Mouse (Mus musculus) MEL (cell line): ENCODE results near the gene Best1. TPM values are rescaled to one million over a fixed set of nuclear protein-coding genes. Genes with fewer than 3 reads are reported as not detected.

ENCODE experiments used
- DNase-seq: peaks from one replicate; pipeline ENCODE4 v3.0.0; 2011; ENCODE audit warnings: low read depth, low spot score
- H3K27ac ChIP-seq: 2 replicates; pipeline ENCODE4 v1.5.1; 2012; ENCODE audit warnings: low read depth, mild to moderate bottlenecking, control low read depth, low read length, moderate library complexity; ENCODE audit not compliant: control insufficient read depth
- H3K27me3 ChIP-seq, 2 experiments: fragments of 150-350 bp in 1 of 2; sonication (generic) in 1 of 2; 2 replicates each; pipeline ENCODE4 v1.6.1; 2012; ENCODE audit warnings: low read length in 2 of 2, mild to moderate bottlenecking in 2 of 2, improper control_type of control experiment in 1 of 2, moderate library complexity in 1 of 2; ENCODE audit not compliant: insufficient read depth in 2 of 2, control insufficient read depth in 1 of 2
- H3K36me3 ChIP-seq, 2 experiments: 2 replicates each; pipeline ENCODE4 v1.6.1; 2012 to 2014; ENCODE audit warnings: low read length in 2 of 2, improper control_type of control experiment in 1 of 2, inconsistent platforms in 1 of 2, mild to moderate bottlenecking in 1 of 2; ENCODE audit not compliant: insufficient read depth in 2 of 2, control insufficient read depth in 1 of 2
- H3K4me1 ChIP-seq, 2 experiments: fragments of 150-350 bp in 1 of 2; sonication (generic) in 1 of 2; 2 replicates each; pipeline ENCODE4 v1.6.1; 2012; ENCODE audit warnings: low read length in 2 of 2, improper control_type of control experiment in 1 of 2, mild to moderate bottlenecking in 1 of 2; ENCODE audit not compliant: insufficient read depth in 2 of 2, control insufficient read depth in 1 of 2
- H3K4me3 ChIP-seq, 2 experiments: fragments of 150-350 bp in 1 of 2; sonication (generic) in 1 of 2; 2 replicates each; pipeline ENCODE4 v1.5.1; 2012; ENCODE audit warnings: low read depth in 2 of 2, low read length in 2 of 2, mild to moderate bottlenecking in 2 of 2, moderate library complexity in 2 of 2, control low read depth in 1 of 2, improper control_type of control experiment in 1 of 2; ENCODE audit not compliant: control insufficient read depth in 1 of 2, insufficient read depth in 1 of 2
- H3K79me2 ChIP-seq: 2 replicates; pipeline ENCODE4 v1.6.1; 2012; ENCODE audit warnings: mild to moderate bottlenecking, low read length, moderate library complexity; ENCODE audit not compliant: control insufficient read depth, poor library complexity, insufficient read depth
- H3K9ac ChIP-seq: 2 replicates; pipeline ENCODE4 v1.6.1; 2012; ENCODE audit warnings: low read depth, mild to moderate bottlenecking, control low read depth, low read length, moderate library complexity; ENCODE audit not compliant: control insufficient read depth, poor library complexity, severe bottlenecking
- H3K9me3 ChIP-seq: fragments of 150-350 bp; sonication (generic); replicated peaks from 2 replicates; pipeline ENCODE4 v1.6.1; 2012; ENCODE audit warnings: mild to moderate bottlenecking, low read length, improper control_type of control experiment, moderate library complexity; ENCODE audit not compliant: insufficient read depth
- BHLHE40 ChIP-seq: IDR thresholded peaks from 2 replicates; pipeline ENCODE4 v1.6.1; 2012; ENCODE audit warnings: low read depth, mild to moderate bottlenecking, inconsistent platforms, low read length, improper control_type of control experiment, borderline replicate concordance
- CHD1 ChIP-seq: IDR thresholded peaks from 2 replicates; pipeline ENCODE4 v1.6.1; 2012; ENCODE audit warnings: low read depth, mild to moderate bottlenecking, inconsistent platforms, low read length, improper control_type of control experiment
- E2F4 ChIP-seq: IDR thresholded peaks from 2 replicates; pipeline ENCODE4 v1.6.1; 2011; ENCODE audit warnings: low read depth, low read length, improper control_type of control experiment, borderline replicate concordance
- EP300 ChIP-seq, 2 experiments: IDR thresholded peaks; 2 replicates each; pipeline ENCODE4 v1.6.1; 2011; ENCODE audit warnings: improper control_type of control experiment in 2 of 2, low read length in 2 of 2, low read depth in 1 of 2, mild to moderate bottlenecking in 1 of 2
- ETS1 ChIP-seq: IDR thresholded peaks from 2 replicates; pipeline ENCODE4 v1.6.1; 2012; ENCODE audit warnings: low read depth, mild to moderate bottlenecking, inconsistent platforms, low read length, improper control_type of control experiment, moderate library complexity
- GABPA ChIP-seq: IDR thresholded peaks from 2 replicates; pipeline ENCODE4 v1.6.1; 2012; ENCODE audit warnings: low read depth, mild to moderate bottlenecking, inconsistent platforms, low read length, improper control_type of control experiment, moderate library complexity
- GATA1 ChIP-seq: IDR thresholded peaks from 2 replicates; pipeline ENCODE4 v1.6.1; 2011; ENCODE audit warnings: low read depth, low read length, improper control_type of control experiment
- HCFC1 ChIP-seq: IDR thresholded peaks from 2 replicates; pipeline ENCODE4 v1.6.1; 2012; ENCODE audit warnings: low read depth, mild to moderate bottlenecking, inconsistent platforms, low read length, improper control_type of control experiment, moderate library complexity
- JUND ChIP-seq: IDR thresholded peaks from 2 replicates; pipeline ENCODE4 v1.6.1; 2011; ENCODE audit warnings: low read depth, mild to moderate bottlenecking, improper control_type of control experiment, low read length
- KAT2A ChIP-seq: conservative IDR thresholded peaks from 2 replicates; pipeline ENCODE4 v1.6.1; 2012; ENCODE audit warnings: low read depth, low read length, improper control_type of control experiment, inconsistent platforms
- MAZ ChIP-seq: IDR thresholded peaks from 2 replicates; pipeline ENCODE4 v1.6.1; 2012; ENCODE audit warnings: low read depth, mild to moderate bottlenecking, inconsistent platforms, low read length, improper control_type of control experiment
- MEF2A ChIP-seq: IDR thresholded peaks from 2 replicates; pipeline ENCODE4 v1.6.1; 2014; ENCODE audit warnings: low read depth, mild to moderate bottlenecking, inconsistent platforms, low read length, improper control_type of control experiment; ENCODE audit not compliant: poor library complexity, insufficient replicate concordance, severe bottlenecking; ENCODE audit errors: extremely low read depth
- MYC ChIP-seq: IDR thresholded peaks from 2 replicates; pipeline ENCODE4 v1.6.1; 2011; ENCODE audit warnings: low read depth, mild to moderate bottlenecking, low read length, improper control_type of control experiment, moderate library complexity
- NRF1 ChIP-seq: IDR thresholded peaks from 2 replicates; pipeline ENCODE4 v1.6.1; 2014; ENCODE audit warnings: low read depth, mild to moderate bottlenecking, inconsistent platforms, low read length, improper control_type of control experiment, moderate library complexity; ENCODE audit not compliant: poor library complexity, insufficient read depth, severe bottlenecking
- POLR2A ChIP-seq, 2 experiments: IDR thresholded peaks; 2 replicates each; pipeline ENCODE4 v1.6.1; 2011 to 2012; ENCODE audit warnings: low read length in 2 of 2, mild to moderate bottlenecking in 2 of 2, control low read depth in 1 of 2, improper control_type of control experiment in 1 of 2, low read depth in 1 of 2, moderate library complexity in 1 of 2; ENCODE audit not compliant: control insufficient read depth in 1 of 2, insufficient read depth in 1 of 2, poor library complexity in 1 of 2
- POLR2AphosphoS2 ChIP-seq: IDR thresholded peaks from 2 replicates; pipeline ENCODE4 v1.6.1; 2011; ENCODE audit warnings: low read length, improper control_type of control experiment
- POLR2AphosphoS5 ChIP-seq: IDR thresholded peaks from 2 replicates; pipeline ENCODE4 v1.6.1; 2012; ENCODE audit warnings: low read depth, borderline replicate concordance, mild to moderate bottlenecking, inconsistent platforms, low read length, moderate library complexity, mixed read lengths
- RAD21 ChIP-seq: IDR thresholded peaks from 2 replicates; pipeline ENCODE4 v1.6.1; 2011; ENCODE audit warnings: mild to moderate bottlenecking, low read depth, low read length, improper control_type of control experiment
- SMC3 ChIP-seq: IDR thresholded peaks from 2 replicates; pipeline ENCODE4 v1.6.1; 2011; ENCODE audit warnings: low read depth, low read length, improper control_type of control experiment
- TCF12 ChIP-seq: IDR thresholded peaks from 2 replicates; pipeline ENCODE4 v1.6.1; 2014; ENCODE audit warnings: low read depth, mild to moderate bottlenecking, inconsistent platforms, low read length, improper control_type of control experiment, moderate library complexity
- ZC3H11A ChIP-seq: IDR thresholded peaks from 2 replicates; pipeline ENCODE4 v1.6.1; 2012; ENCODE audit warnings: low read depth, mild to moderate bottlenecking, inconsistent platforms, low read length, improper control_type of control experiment
- ZKSCAN1 ChIP-seq: IDR thresholded peaks from 2 replicates; pipeline ENCODE4 v1.6.1; 2012; ENCODE audit warnings: low read depth, mild to moderate bottlenecking, inconsistent platforms, low read length, improper control_type of control experiment, moderate library complexity
- ZNF384 ChIP-seq: IDR thresholded peaks from 2 replicates; pipeline ENCODE4 v1.6.1; 2012; ENCODE audit warnings: low read depth, mild to moderate bottlenecking, inconsistent platforms, low read length, improper control_type of control experiment
- polyA plus RNA-seq, 2 experiments: library from polyadenylated mRNA; stranded (reverse) in 1 of 2; unstranded in 1 of 2; fragments of >175 nt in 1 of 2; fragments of >200 nt in 1 of 2; gene quantifications; 2 replicates each; pipeline versions ENCODE4 v1.2.1 to v1.2.4; 2012; ENCODE audit warnings: low replicate concordance in 2 of 2, low read depth in 1 of 2; ENCODE audit not compliant: insufficient read length in 2 of 2, insufficient read depth in 1 of 2, missing spikeins in 1 of 2
- total RNA-seq: library from RNA; depleted of rRNA; stranded (reverse); fragments of 300-350 nt; gene quantifications from 2 replicates; pipeline ENCODE4 v1.2.3, GENCODE M21; 2012

The Best1 gene
- total and polyA plus RNA-seq, 3 experiments = 0.08 TPM; not detected in 2

DNA sequence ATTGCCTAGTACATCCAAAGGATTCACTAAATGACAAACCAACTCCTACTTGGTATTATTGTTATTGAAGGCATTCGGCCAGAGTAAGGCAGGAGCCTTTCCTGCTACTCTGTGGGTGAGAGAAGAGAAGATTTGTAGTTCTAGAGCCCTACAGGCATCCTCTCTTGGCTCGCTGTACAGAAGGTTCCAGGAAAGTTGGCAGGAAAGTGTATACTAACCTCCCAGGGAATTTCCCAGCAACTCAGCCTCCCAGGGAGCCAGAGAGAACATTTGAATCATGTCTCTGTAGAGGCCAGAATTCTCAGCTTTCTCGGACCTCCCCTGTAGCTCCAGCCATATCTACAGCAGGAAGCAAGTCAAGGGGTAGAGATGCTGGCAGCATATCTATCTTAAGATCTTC lies 54.4 kb downstream of the Best1 start:
- Histone ChIP-seq H3K4me1 (peaks cover 5 to 16% of the 10 kb centered on the region in 2 experiments; a peak in 3 of 4 replicates), H3K79me2 (no peaks in the 10 kb centered on the region)
- TF ChIP-seq MAZ = no peak
- TF ChIP-seq HCFC1 = no peak
- no peak for TF ChIP-seq KAT2A
- TF ChIP-seq EP300 (IDR thresholded peaks at IDR 0.05; ENCODE audit: low read depth in 1 of 2, low read length in 2 of 2) = no peak
- TF ChIP-seq JUND = no peak
- no peak for TF ChIP-seq ZNF384
- TF ChIP-seq MYC = no peak
- TF ChIP-seq, all 39 proteins: peak for 0
- H3K4me3 ChIP-seq = no peak overlapping the region
- H3K27me3 ChIP-seq = no peaks in the 10 kb centered on the region
- no peaks in the 10 kb centered on the region for H3K9me3 ChIP-seq
- H3K27ac ChIP-seq = no peak overlapping the region
- H3K9ac ChIP-seq = no peak overlapping the region
- DNase-seq = no peak
- H3K36me3 ChIP-seq = no peaks in the 10 kb centered on the region

DNA sequence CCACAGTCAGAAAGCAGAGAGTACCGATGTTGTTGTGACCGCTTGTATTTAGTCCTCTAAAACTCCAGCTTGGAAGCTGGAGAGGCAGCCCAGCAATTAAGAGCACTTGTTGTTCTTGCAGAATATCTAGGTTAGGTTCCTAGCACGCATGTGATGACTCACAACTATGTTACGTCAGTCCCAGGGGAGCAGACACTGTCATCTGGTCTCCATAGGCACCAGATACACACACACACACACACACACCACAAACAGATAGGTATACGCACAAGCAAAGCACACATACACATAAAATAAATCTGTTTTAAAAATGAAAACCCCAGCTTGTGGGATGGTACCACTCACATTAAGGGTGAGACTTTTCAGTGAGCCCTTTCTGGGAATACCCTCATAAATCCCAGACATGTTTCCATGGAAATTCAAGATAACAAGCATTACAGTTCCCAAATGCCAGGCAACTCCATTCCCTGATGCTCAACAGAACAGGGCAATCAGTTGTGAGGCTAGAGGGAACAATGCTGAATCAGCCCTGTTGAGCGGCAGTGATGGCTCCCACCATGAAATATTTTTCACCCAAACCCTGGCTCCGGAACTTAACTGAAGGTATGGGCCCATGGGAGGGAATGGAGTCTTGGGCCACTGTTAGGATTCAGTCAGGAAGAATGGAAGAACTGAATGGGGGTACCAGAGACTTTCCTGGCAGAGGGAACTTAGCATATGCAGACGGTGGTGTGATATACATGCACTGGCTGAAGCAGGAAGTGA lies 55.5 kb downstream of the Best1 start:
- no peaks in the 10 kb centered on the region for H3K27me3 ChIP-seq
- no peaks in the 10 kb centered on the region for H3K9me3 ChIP-seq
- no peak overlapping the region for H3K4me3 ChIP-seq
- TF ChIP-seq CHD1 (no peak), SMC3 (no peak), RAD21 (no peak), POLR2AphosphoS5 (no peak), HCFC1 (no peak), E2F4 (no peak), POLR2A (IDR thresholded peaks at IDR 0.05; ENCODE audit: control insufficient read depth in 1 of 2, insufficient read depth in 1 of 2, low read depth in 1 of 2, low read length in 2 of 2, poor library complexity in 1 of 2) (no peak), GABPA (no peak), NRF1 (no peak), KAT2A (no peak), POLR2AphosphoS2 (no peak), ZC3H11A (no peak), EP300 (IDR thresholded peaks at IDR 0.05; ENCODE audit: low read depth in 1 of 2, low read length in 2 of 2) (no peak), ZKSCAN1 (no peak), ETS1 (no peak), TCF12 (no peak), GATA1 (no peak), BHLHE40 (no peak), MEF2A (no peak)
- TF ChIP-seq, all 39 proteins: peak for 0
- Histone ChIP-seq H3K9ac (no peak overlapping the region), H3K79me2 (no peaks in the 10 kb centered on the region), H3K36me3 (no peaks in the 10 kb centered on the region), H3K27ac (no peak overlapping the region), H3K4me1 (peaks cover 5 to 16% of the 10 kb centered on the region in 2 experiments; a peak in 3 of 4 replicates)
- DNase-seq = no peak
